Mouse (Mus musculus) hindbrain, embryonic 14.5 days (tissue): ENCODE measurements at regions not wholly inside any gene's neighbourhood (a gene's known extent, or its start where the extent isn't known, plus 50 kb on each side); places are given as distances from the start of the nearest gene placed in this dataset.
"Not testable (repeated sequence)": the region's sequence is repeated elsewhere in the genome, so short reads cannot be mapped to it uniquely, and the experiment has no call there.

ENCODE experiments used
- ATAC-seq: fragments of 200-750 bp; cut with Nextera tagmentation; 2 replicates; pipeline ENCODE4 v1.8.0; 2017; ENCODE audit warnings: moderate number of reproducible peaks, mild to moderate bottlenecking, moderate TSS enrichment, moderate library complexity; ENCODE audit not compliant: low FRiP score
- DNase-seq: peaks from one replicate; pipeline ENCODE4 v3.0.0-alpha.2; 2015; ENCODE audit warnings: low spot score
- H3K27ac ChIP-seq: fragments of 300-500 bp; sonication (generic); 2 replicates; pipeline ENCODE4 v1.5.1; 2014; ENCODE audit warnings: mild to moderate bottlenecking, moderate library complexity
- H3K27me3 ChIP-seq: fragments of 300-500 bp; sonication (generic); 2 replicates; pipeline ENCODE4 v1.6.1; 2014; ENCODE audit warnings: mild to moderate bottlenecking, low read length, mixed read lengths; ENCODE audit not compliant: control insufficient read depth, insufficient read depth
- H3K36me3 ChIP-seq: fragments of 300-500 bp; sonication (generic); replicated peaks from 2 replicates; pipeline ENCODE4 v1.6.1; 2014; ENCODE audit not compliant: control insufficient read depth, insufficient read depth
- H3K4me1 ChIP-seq: fragments of 300-500 bp; sonication (generic); replicated peaks from 2 replicates; pipeline ENCODE4 v1.6.1; 2014; ENCODE audit warnings: antibody characterized with exemption, low read length, mixed read lengths; ENCODE audit not compliant: control insufficient read depth, insufficient read depth
- H3K4me2 ChIP-seq: fragments of 300-500 bp; sonication (generic); replicated peaks from 2 replicates; pipeline ENCODE4 v1.6.1; 2014; ENCODE audit warnings: mild to moderate bottlenecking, moderate library complexity
- H3K4me3 ChIP-seq: fragments of 300-500 bp; sonication (generic); replicated peaks from 2 replicates; pipeline ENCODE4 v1.5.1; 2014; ENCODE audit warnings: mild to moderate bottlenecking, low read length
- H3K9ac ChIP-seq: fragments of 300-500 bp; sonication (generic); 2 replicates; pipeline ENCODE4 v1.6.1; 2014
- H3K9me3 ChIP-seq: fragments of 300-500 bp; sonication (generic); 2 replicates; pipeline ENCODE4 v1.6.1; 2016; ENCODE audit warnings: low read length; ENCODE audit not compliant: control insufficient read depth
- WGBS: fragments of 180-500 bp; shearing (Covaris S2); extraction: QIAGEN DNeasy Blood & Tissue Kit; methylation state at CpG from one replicate; pipeline ENCODE4 v1.1.7; 2014; 5-methylcytosine and 5-hydroxymethylcytosine counted together

DNA sequence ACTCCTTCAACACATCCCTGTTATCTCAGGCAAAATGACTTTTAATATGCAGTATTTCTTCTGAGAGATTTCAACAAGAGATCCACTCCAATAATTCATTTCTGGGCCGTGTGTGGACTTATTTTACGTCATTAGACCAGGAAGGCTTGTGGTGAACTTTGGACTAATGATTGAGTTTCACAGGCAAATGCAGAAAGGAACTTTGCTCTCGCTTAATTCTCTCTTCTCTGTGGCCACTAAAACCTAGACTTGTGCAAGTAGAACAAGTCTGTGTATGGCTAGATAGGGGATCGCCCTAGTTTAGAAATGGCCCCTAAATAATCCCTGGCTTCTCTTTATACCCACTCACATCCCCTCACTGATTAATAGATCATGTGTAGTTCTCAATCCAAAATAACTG lies 50.6 kb upstream of the Ppp1r12a start:
- 92% methylated on average over 4 of the region's 4 CpGs for WGBS
- no peak overlapping the region for H3K4me3 ChIP-seq
- ATAC-seq (no peak), DNase-seq (no peak)
- H3K4me2 ChIP-seq: no peak overlapping the region
- no peak overlapping the region for H3K9ac ChIP-seq
- no peak overlapping the region for H3K27ac ChIP-seq
- no peaks in the 10 kb centered on the region for H3K36me3 ChIP-seq
- H3K4me1 ChIP-seq: peaks cover 4% of the 10 kb centered on the region; the same call in 1 of the 2 replicates
- H3K27me3 ChIP-seq: no peaks in the 10 kb centered on the region
- H3K9me3 ChIP-seq: peaks cover 7% of the 10 kb centered on the region; the same call in 1 of the 2 replicates

DNA sequence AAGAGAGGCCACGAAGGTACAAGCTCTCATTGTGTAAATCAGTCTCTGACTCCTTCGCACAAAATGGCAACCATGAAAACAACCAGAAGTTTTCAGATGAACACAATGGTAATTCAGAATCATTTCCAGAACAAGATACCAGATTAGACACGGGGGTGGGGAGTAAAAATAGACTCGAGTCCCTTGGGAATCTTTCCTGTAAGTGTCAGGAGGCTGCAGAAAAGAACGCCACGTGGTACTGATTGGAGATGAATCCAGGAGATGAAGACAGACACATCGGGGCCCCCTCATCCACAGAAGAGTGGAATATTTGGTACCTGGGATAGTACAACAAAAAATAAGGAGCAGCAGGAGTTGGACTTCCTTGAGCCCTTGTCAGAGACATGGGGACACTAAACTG lies 51.1 kb upstream of the Ppp1r12a start:
- WGBS: 55% methylated on average over 7 of the region's 7 CpGs
- no peak overlapping the region for H3K9ac ChIP-seq
- ATAC-seq (no peak), DNase-seq (no peak)
- peaks cover 4% of the 10 kb centered on the region; the same call in 1 of the 2 replicates for H3K4me1 ChIP-seq
- H3K4me3 ChIP-seq: no peak overlapping the region
- H3K27ac ChIP-seq: no peak overlapping the region
- no peaks in the 10 kb centered on the region for H3K36me3 ChIP-seq
- no peaks in the 10 kb centered on the region for H3K27me3 ChIP-seq
- H3K9me3 ChIP-seq: peaks cover 7% of the 10 kb centered on the region; the same call in 1 of the 2 replicates
- H3K4me2 ChIP-seq: no peak overlapping the region

DNA sequence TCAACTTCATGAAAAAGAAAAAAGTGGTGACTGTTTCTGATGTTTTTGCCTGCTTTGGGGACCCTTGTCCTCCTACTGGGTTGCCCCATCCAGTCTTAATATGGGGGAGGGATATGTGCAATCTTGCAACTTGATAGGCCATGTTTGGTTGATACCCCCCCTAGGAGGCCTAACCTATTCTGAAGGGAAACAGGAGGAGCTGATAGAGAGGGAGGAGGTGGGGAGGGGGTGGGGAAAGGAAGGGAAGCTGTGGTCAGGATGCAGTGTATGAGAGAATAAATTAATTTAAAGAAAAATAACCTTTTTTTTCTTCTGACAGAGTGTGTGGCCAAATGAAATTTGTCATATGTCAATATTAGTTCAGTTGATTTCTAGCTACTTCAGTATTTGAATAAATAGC lies 51.8 kb upstream of the Ppp1r12a start:
- DNase-seq (no peak), ATAC-seq (no peak)
- peaks cover 7% of the 10 kb centered on the region; the same call in 1 of the 2 replicates for H3K9me3 ChIP-seq
- H3K4me3 ChIP-seq: no peak overlapping the region
- H3K27me3 ChIP-seq: no peaks in the 10 kb centered on the region
- peaks cover 4% of the 10 kb centered on the region; the same call in 1 of the 2 replicates for H3K4me1 ChIP-seq
- no peaks in the 10 kb centered on the region for H3K36me3 ChIP-seq
- no peak overlapping the region for H3K9ac ChIP-seq
- H3K27ac ChIP-seq: no peak overlapping the region
- no peak overlapping the region for H3K4me2 ChIP-seq

DNA sequence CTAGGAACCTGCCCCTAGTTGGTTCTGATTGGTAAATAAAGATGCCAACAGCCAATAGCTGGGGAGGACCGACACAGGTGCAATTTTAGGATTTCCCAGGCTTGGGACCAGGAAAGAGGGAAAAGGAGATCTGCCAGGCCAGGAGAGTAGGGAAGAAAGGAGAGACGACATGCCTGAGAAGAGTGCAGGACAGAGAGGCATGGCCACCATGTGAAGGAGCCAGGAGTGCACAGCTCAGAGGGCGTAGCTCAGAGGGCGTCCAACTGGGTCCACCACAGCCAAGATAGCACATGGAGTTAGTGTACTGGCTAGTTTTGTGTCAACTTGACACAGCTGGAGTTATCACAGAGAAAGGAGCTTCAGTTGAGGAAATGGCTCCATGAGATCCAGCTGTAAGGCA lies 53.5 kb upstream of the Ppp1r12a start:
- H3K4me2 ChIP-seq, H3K36me3 ChIP-seq, ATAC-seq, H3K4me3 ChIP-seq, H3K9me3 ChIP-seq, H3K9ac ChIP-seq, H3K27ac ChIP-seq, H3K4me1 ChIP-seq, DNase-seq, H3K27me3 ChIP-seq: not testable (repeated sequence)
- WGBS: 82% methylated on average over 4 of the region's 4 CpGs

DNA sequence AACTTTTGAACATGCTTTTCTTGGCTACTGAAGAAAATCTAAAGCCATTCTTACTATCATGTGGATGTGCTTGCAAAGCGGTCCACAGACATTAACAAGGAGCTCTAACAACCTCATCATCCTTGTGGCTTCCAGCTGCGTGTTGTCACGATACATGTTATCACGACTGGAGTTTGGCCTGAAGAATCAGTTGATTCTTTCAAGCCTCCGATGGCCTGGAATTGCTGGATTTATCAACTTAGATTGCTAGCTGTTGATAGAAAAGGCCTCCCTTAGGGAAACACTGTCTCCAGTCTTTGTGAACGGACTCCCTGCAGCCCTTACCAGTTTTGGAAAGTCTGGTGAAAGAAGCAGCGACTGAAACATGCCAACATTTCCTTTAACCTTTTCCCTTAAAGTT lies 60.5 kb upstream of the Ppp1r12a start:
- H3K9ac ChIP-seq: no peak overlapping the region
- DNase-seq (no peak), ATAC-seq (no peak)
- H3K27me3 ChIP-seq: no peaks in the 10 kb centered on the region
- no peaks in the 10 kb centered on the region for H3K4me1 ChIP-seq
- H3K9me3 ChIP-seq: no peaks in the 10 kb centered on the region
- no peak overlapping the region for H3K4me2 ChIP-seq
- H3K36me3 ChIP-seq: no peaks in the 10 kb centered on the region
- WGBS: 82% methylated on average over 7 of the region's 7 CpGs
- no peak overlapping the region for H3K27ac ChIP-seq
- no peak overlapping the region for H3K4me3 ChIP-seq

DNA sequence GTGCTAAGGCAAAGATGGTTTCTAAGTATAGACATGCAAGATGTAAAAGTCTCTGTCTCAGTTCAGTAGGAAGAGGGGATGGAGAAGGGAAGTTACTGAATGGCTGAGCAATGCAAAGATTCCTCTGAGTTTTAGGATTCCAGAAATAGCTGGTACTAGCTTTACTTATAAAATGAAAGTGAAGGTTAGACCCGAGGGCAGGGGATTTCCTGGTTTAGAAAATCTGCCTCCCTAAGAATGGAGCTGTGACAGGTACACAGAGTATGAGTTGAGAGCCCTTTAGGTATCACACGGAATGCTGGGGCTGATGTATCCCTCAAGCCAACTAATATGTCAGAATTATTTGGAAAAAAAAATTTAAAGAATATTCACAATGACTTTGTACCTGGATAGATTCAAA lies 69.0 kb upstream of the Ppp1r12a start:
- H3K4me2 ChIP-seq: no peak overlapping the region
- 71% methylated on average over 2 of the region's 2 CpGs for WGBS
- H3K27me3 ChIP-seq: no peaks in the 10 kb centered on the region
- H3K27ac ChIP-seq: no peak overlapping the region
- DNase-seq: no peak
- ATAC-seq: no peak
- no peak overlapping the region for H3K4me3 ChIP-seq
- no peaks in the 10 kb centered on the region for H3K36me3 ChIP-seq
- no peak overlapping the region for H3K9ac ChIP-seq
- no peaks in the 10 kb centered on the region for H3K4me1 ChIP-seq
- H3K9me3 ChIP-seq: no peaks in the 10 kb centered on the region

DNA sequence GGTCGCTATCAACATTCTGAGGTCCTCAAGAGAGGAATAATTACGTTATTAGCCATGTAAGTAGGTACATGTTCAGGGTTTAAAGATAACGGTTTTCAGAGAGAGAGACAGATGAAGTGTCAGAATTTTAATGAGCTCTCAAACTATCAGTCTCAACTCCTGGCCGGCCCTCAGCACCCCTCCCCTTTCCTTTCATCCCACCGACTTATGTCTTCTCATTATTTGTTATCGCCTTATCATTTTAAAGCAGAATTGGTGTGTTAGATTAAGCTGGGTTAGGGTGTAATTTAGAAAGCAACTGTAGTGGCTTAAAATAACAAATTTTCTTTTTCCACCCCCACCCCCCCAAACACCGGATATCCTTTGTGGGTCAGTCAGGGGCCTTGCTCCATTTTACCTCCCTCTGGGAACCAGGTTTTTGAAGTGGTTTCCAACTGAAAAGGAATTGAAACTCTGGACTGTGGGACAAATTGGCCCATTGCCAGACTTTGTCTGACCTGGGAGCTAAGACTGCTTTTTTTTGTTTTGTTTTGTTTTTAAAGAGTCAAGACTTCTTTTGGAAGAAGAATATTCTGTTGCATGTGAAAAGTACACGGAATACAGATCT lies 72.5 kb upstream of the Ppp1r12a start:
- no peak for ATAC-seq

DNA sequence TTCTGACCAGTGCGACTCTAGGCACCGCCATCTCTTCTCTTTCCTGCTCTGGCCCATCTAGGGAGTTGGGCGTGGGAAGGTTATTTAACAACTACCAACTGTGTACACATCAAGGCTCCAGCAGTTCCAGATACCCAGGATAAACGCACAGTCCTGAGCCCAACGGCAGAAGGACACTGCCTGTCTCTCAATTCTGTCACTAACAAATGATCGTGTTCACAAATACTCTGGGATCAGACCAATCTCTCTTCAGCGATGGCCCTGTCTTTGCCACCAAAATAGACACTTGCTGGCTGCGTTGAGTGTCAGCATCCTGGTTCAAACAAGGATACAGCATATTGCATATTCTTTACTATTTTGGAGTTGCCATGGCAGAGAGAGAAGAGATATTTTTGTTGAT lies 73.1 kb upstream of the Ppp1r12a start:
- no peak overlapping the region for H3K4me3 ChIP-seq
- 85% methylated on average over 8 of the region's 8 CpGs for WGBS
- no peak; the same call in 1 of the 2 replicates for ATAC-seq
- DNase-seq: peak; percentile 25
- no peaks in the 10 kb centered on the region for H3K4me1 ChIP-seq
- H3K27me3 ChIP-seq: no peaks in the 10 kb centered on the region
- no peak overlapping the region for H3K4me2 ChIP-seq
- no peak overlapping the region for H3K9ac ChIP-seq
- H3K27ac ChIP-seq: no peak overlapping the region
- H3K36me3 ChIP-seq: no peaks in the 10 kb centered on the region
- H3K9me3 ChIP-seq: no peaks in the 10 kb centered on the region

More for the DNA sequence above, 72.5 kb upstream of the Ppp1r12a start:
- no peak overlapping the region for H3K9ac ChIP-seq
- peak; percentile 56 for DNase-seq
- 57% methylated on average over 8 of the region's 8 CpGs for WGBS
- no peak overlapping the region for H3K27ac ChIP-seq
- no peaks in the 10 kb centered on the region for H3K27me3 ChIP-seq
- H3K4me1 ChIP-seq: no peaks in the 10 kb centered on the region
- no peak overlapping the region for H3K4me2 ChIP-seq
- H3K4me3 ChIP-seq: no peak overlapping the region
- H3K9me3 ChIP-seq: no peaks in the 10 kb centered on the region
- no peaks in the 10 kb centered on the region for H3K36me3 ChIP-seq

DNA sequence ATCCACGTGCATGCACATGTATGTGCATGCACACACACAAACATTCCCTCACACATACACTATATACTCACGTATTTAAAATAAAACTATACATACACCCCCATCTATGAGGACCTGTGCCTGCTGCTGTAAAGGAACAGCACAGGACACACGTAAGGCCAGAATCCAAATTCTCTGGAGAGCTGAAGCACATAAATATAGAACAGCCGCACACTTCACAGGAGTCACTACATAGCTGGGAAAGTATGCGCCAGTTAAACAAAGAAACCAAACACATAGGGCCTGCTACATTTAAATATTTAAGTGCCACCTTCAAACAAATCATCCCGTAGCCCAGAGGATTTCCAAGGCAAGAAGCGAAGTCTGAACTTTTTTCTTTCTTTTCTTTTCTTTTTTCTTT lies 73.8 kb upstream of the Ppp1r12a start:
- H3K36me3 ChIP-seq: no peaks in the 10 kb centered on the region
- H3K4me3 ChIP-seq: no peak overlapping the region
- H3K27me3 ChIP-seq: no peaks in the 10 kb centered on the region
- no peaks in the 10 kb centered on the region for H3K9me3 ChIP-seq
- H3K27ac ChIP-seq: no peak overlapping the region
- WGBS: 81% methylated on average over 7 of the region's 7 CpGs
- DNase-seq (no peak), ATAC-seq (no peak)
- H3K4me2 ChIP-seq: no peak overlapping the region
- H3K4me1 ChIP-seq: no peaks in the 10 kb centered on the region
- no peak overlapping the region for H3K9ac ChIP-seq

DNA sequence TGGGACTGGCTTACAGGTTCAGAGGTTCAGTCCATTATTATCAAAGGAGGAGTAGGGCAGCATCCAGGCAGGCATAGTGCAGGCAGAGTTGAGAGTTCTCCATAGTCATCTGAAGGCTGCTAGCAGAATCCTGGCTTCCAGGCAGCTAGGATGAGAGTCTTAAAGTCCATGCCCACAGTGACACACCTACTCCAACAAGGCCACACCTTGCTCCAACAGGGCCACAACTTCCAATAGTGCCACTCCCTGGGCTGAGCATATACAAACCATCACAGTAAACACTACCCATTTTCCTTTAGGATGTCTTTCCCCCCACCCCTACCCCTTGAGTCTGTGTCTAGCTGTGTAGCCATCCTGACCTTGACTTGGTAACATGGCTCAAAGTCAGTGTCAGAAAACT lies 78.8 kb upstream of the Ppp1r12a start:
- no peak overlapping the region for H3K9ac ChIP-seq
- no peak for ATAC-seq
- H3K4me2 ChIP-seq: no peak overlapping the region
- H3K9me3 ChIP-seq: no peaks in the 10 kb centered on the region
- H3K36me3 ChIP-seq: no peaks in the 10 kb centered on the region
- no peak overlapping the region for H3K4me3 ChIP-seq
- H3K27ac ChIP-seq: no peak overlapping the region
- no peak for DNase-seq
- no peaks in the 10 kb centered on the region for H3K4me1 ChIP-seq
- no peaks in the 10 kb centered on the region for H3K27me3 ChIP-seq
